In genomic region chr1:130474226-130474625, GRCm38 (mm10) we compare ENCODE assay signal across 16 mouse cellular contexts. TPM values are rescaled to one million over a fixed set of nuclear protein-coding genes. Genes with fewer than 3 reads are reported as not detected.
DNase-seq lines count a peak whose midpoint lies in the region; ATAC-seq and TF ChIP-seq lines count a peak whose summit lies in the region.
"Had no signal": no experiment of that assay in that cellular context is flagged by ENCODE, and none has a peak within 500 bp of the region (broad histone marks: within the 10 kb centered on the region; RNA-seq: fewer than 3 reads in every experiment).

No protein-coding gene starts in this region.

- peak; percentile 21 for DNase-seq in kidney, postnatal 0 days (ENCODE audit: low spot score)
- no peak for DNase-seq in kidney, adult 8-10 months
- peak; percentile 31 for DNase-seq in CD4-positive, CD25-positive, alpha-beta regulatory T cell, adult 2 months (ENCODE audit: low read depth, low spot score)
- DNase-seq in lung, postnatal 4 days: peak; percentile 41 to 53
- no peak for DNase-seq in hindbrain, embryonic 11.5 days (ENCODE audit: low spot score)
- DNase-seq in retina, postnatal 1 day: no peak
- DNase-seq in adrenal gland, adult 8-10 months: no peak
- DNase-seq: cerebellum, postnatal 14 days; right cerebral cortex, adult 18-20 months had no signal

- H3K36me3 ChIP-seq in kidney, postnatal 0 days (ENCODE audit: insufficient read depth, low read length): no peaks in the 10 kb centered on the region
- no peaks in the 10 kb centered on the region for H3K36me3 ChIP-seq in intestine, embryonic 15.5 days
- H3K36me3 ChIP-seq in hindbrain, embryonic 11.5 days (ENCODE audit: control insufficient read depth, insufficient read depth, low read length): no peaks in the 10 kb centered on the region
- H3K36me3 ChIP-seq: midbrain, embryonic 10.5 days had no signal

- no peak overlapping the region for H3K4me3 ChIP-seq in kidney, postnatal 0 days (replicated peaks; ENCODE audit: low read depth, low read length)
- no peak overlapping the region for H3K4me3 ChIP-seq in intestine, embryonic 15.5 days (replicated peaks)
- no peak overlapping the region for H3K4me3 ChIP-seq in hindbrain, embryonic 11.5 days (ENCODE audit: low read depth, low read length)
- H3K4me3 ChIP-seq: midbrain, embryonic 10.5 days had no signal

- no peak overlapping the region for H3K27ac ChIP-seq in kidney, postnatal 0 days
- no peak overlapping the region for H3K27ac ChIP-seq in intestine, embryonic 15.5 days
- H3K27ac ChIP-seq in hindbrain, embryonic 11.5 days (ENCODE audit: low read depth, low read length): no peak overlapping the region
- H3K27ac ChIP-seq: hindbrain, postnatal 0 days; midbrain, embryonic 10.5 days had no signal

- H3K27me3 ChIP-seq in kidney, postnatal 0 days (ENCODE audit: insufficient read depth, low read length): no peaks in the 10 kb centered on the region
- no peaks in the 10 kb centered on the region for H3K27me3 ChIP-seq in intestine, embryonic 15.5 days (replicated peaks)
- no peaks in the 10 kb centered on the region for H3K27me3 ChIP-seq in hindbrain, embryonic 11.5 days (ENCODE audit: control insufficient read depth, insufficient read depth, low read length)

- H3K9me3 ChIP-seq in kidney, postnatal 0 days (replicated peaks; ENCODE audit: low read length): no peaks in the 10 kb centered on the region
- no peaks in the 10 kb centered on the region for H3K9me3 ChIP-seq in intestine, embryonic 15.5 days
- no peaks in the 10 kb centered on the region for H3K9me3 ChIP-seq in hindbrain, embryonic 11.5 days (ENCODE audit: control insufficient read depth, low read length)
- H3K9me3 ChIP-seq: midbrain, embryonic 10.5 days had no signal

- H3K4me1 ChIP-seq in kidney, postnatal 0 days (replicated peaks; ENCODE audit: insufficient read depth, low read length): no peaks in the 10 kb centered on the region
- no peaks in the 10 kb centered on the region for H3K4me1 ChIP-seq in intestine, embryonic 15.5 days (replicated peaks)
- H3K4me1 ChIP-seq in hindbrain, embryonic 11.5 days (replicated peaks; ENCODE audit: control insufficient read depth, insufficient read depth, low read length): no peaks in the 10 kb centered on the region
- H3K4me1 ChIP-seq: midbrain, embryonic 10.5 days had no signal

- WGBS in kidney, postnatal 0 days: 18% methylated on average over 1 of the region's 1 CpGs
- 13% methylated on average over 1 of the region's 1 CpGs for WGBS in intestine, embryonic 15.5 days
- WGBS in hindbrain, embryonic 11.5 days: 6% methylated on average over 1 of the region's 1 CpGs

- no peak for TF ChIP-seq CTCF in kidney, postnatal 0 days (IDR thresholded peaks at IDR 0.05; ENCODE audit: low read depth)

- no peak overlapping the region for H3K4me2 ChIP-seq in kidney, postnatal 0 days (ENCODE audit: low read length)
- no peak overlapping the region for H3K4me2 ChIP-seq in intestine, embryonic 15.5 days (replicated peaks)
- no peak overlapping the region for H3K4me2 ChIP-seq in hindbrain, embryonic 11.5 days (replicated peaks; ENCODE audit: low read depth, low read length)
- H3K4me2 ChIP-seq: heart, embryonic 11.5 days had no signal

- no peak overlapping the region for H3K9ac ChIP-seq in kidney, postnatal 0 days (ENCODE audit: low read depth, low read length)
- no peak overlapping the region for H3K9ac ChIP-seq in intestine, embryonic 15.5 days
- no peak overlapping the region for H3K9ac ChIP-seq in hindbrain, embryonic 11.5 days (ENCODE audit: low read depth, low read length)

- peak; percentile 54; the same call in 1 of the 2 replicates for ATAC-seq in kidney, postnatal 0 days (replicated peaks; ENCODE audit: low FRiP score, low read depth)
- ATAC-seq in intestine, embryonic 15.5 days: 0 out of 2 replicates have a peak, but pooled peaks have one; percentile 41
- ATAC-seq in hindbrain, embryonic 11.5 days (ENCODE audit: low FRiP score): no peak
- ATAC-seq: hindbrain, postnatal 0 days had no signal

RNA-seq across cellular contexts. Expression of gene Cd55, which starts 11.7 kb away (rescaled TPM):
- polyA plus RNA-seq in kidney, postnatal 0 days (2015; fragmentation: Nextera tagmentation; extraction: Ambion mirVana): 11.3 and 12.3 TPM in 2 replicates
- 19.8 and 20.0 TPM in 2 replicates for polyA plus RNA-seq in intestine, embryonic 15.5 days (2015; fragmentation: Nextera tagmentation; extraction: Ambion mirVana)
- 4.0 and 6.0 TPM in 2 replicates for polyA plus RNA-seq in hindbrain, embryonic 11.5 days (2014; fragmentation: Nextera tagmentation; extraction: Ambion mirVana)
- 10 to 100 TPM; 15.7 to 29.0 (median 20.0) TPM for total RNA-seq in adrenal gland, adult 8-10 months (2022)

RNA-seq across cellular contexts. Expression of gene Cd55b, which starts 51.4 kb away (rescaled TPM):
- polyA plus RNA-seq in kidney, postnatal 0 days (2015; fragmentation: Nextera tagmentation; extraction: Ambion mirVana): not detected in 2 replicates
- polyA plus RNA-seq in intestine, embryonic 15.5 days (2015; fragmentation: Nextera tagmentation; extraction: Ambion mirVana): not detected in 2 replicates
- polyA plus RNA-seq in hindbrain, embryonic 11.5 days (2014; fragmentation: Nextera tagmentation; extraction: Ambion mirVana): not detected in 2 replicates
- total RNA-seq in adrenal gland, adult 8-10 months (2022): under 1 TPM in 1 of 4 experiments, not detected in 3; 0.65 TPM
- total RNA-seq: hindbrain, postnatal 0 days had no signal
- polyA plus RNA-seq: brain, embryonic 14.5 days; heart, embryonic 11.5 days; hindbrain, postnatal 0 days; limb, embryonic 11.5 days; midbrain, embryonic 10.5 days; neural tube, embryonic 11.5 days had no signal

Comparison
In these comparisons a context has a peak if more than half of its experiments do, and no peak if none do; other contexts are left out.
1. DNase-seq: peak in kidney, postnatal 0 days (single experiment), CD4-positive, CD25-positive, alpha-beta regulatory T cell, adult 2 months (single experiment) and lung, postnatal 4 days (2 of 2); none in kidney, adult 8-10 months (0 of 2), hindbrain, embryonic 11.5 days (single experiment), retina, postnatal 1 day (single experiment) and adrenal gland, adult 8-10 months (single experiment).